Mouse (Mus musculus): ENCODE measurements around the gene Cxcl5.

GRCm38 (mm10) chr5:90778856-90779255, 19.7 kb downstream of the Cxcl5 start:
- TF ChIP-seq CTCF (IDR thresholded peaks at IDR 0.05; ENCODE audit: control insufficient read depth, insufficient read depth, insufficient replicate concordance, low read depth, low read length) (no peak), POLR2A (IDR thresholded peaks at IDR 0.05; ENCODE audit: control insufficient read depth, low read depth, low read length) (no peak)

Measured in testis, adult 2 months (tissue).